Mouse (Mus musculus): ENCODE measurements around the gene Tmem266. TPM values are rescaled to one million over a fixed set of nuclear protein-coding genes. Genes with fewer than 3 reads are reported as not detected.

Tmem266 gene
- polyA plus RNA-seq, 1 experiment from 2014 or later: 4.2 TPM

Other genes starting within 250 kb of the Tmem266 start
- gene Ube2q2, start 178.1 kb upstream of the Tmem266 start, polyA plus RNA-seq (2015; fragmentation: Nextera tagmentation; extraction: Ambion mirVana): 48.0 and 48.4 TPM in 2 replicates
- 79.9 and 80.1 TPM in 2 replicates for gene Fbxo22, start 118.0 kb upstream of the Tmem266 start, polyA plus RNA-seq (2015; fragmentation: Nextera tagmentation; extraction: Ambion mirVana)
- 1.1 and 2.1 TPM in 2 replicates for gene Nrg4, start 69 bp upstream of the Tmem266 start, polyA plus RNA-seq (2015; fragmentation: Nextera tagmentation; extraction: Ambion mirVana)
- 106 and 116 TPM in 2 replicates for gene Etfa, start 185.3 kb downstream of the Tmem266 start, polyA plus RNA-seq (2015; fragmentation: Nextera tagmentation; extraction: Ambion mirVana)
- gene Isl2, start 211.8 kb downstream of the Tmem266 start, polyA plus RNA-seq (2015; fragmentation: Nextera tagmentation; extraction: Ambion mirVana): 55.2 and 62.4 TPM in 2 replicates